Mouse (Mus musculus) kidney, postnatal 25 days (tissue): ENCODE data around the gene Kdelr3.
A peak's percentile ranks its signal among the peaks of the same experiment; 100 is the strongest.

Experiments
- DNase-seq, 2 experiments: peaks; one replicate each; pipeline ENCODE4 v3.0.0; 2021; ENCODE audit warnings: mixed read lengths in 2 of 2

Kdelr3 gene

GRCm38 (mm10) chr15:79516171-79517096 lies at the start of gene Kdelr3:
Gene Kdelr3, plus strand, starts transcription at chr15:79516411.
- DNase-seq, result peak; percentile 64 to 83

GRCm38 (mm10) chr15:79466601-79467286 lies 49.5 kb upstream of the Kdelr3 start:
- peak; percentile 82 to 90 for DNase-seq

DNA sequence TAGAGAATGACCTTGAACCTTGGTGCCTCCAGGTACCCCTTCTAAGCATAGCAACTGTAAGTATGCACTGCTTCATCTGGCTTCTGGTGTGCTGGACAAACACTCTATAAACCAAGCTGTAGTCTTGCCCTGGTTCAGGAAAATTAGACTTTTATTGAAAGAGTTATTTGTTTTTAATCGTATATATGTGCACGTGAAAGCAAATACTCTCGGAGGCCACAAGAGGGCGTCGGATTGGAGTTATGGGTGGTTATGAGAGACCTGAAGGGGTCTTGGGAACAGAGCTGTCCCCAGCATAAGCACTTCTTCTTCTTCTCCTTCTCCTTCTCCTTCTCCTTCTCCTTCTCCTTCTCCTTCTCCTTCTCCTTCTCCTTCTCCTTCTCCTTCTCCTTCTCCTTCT lies 46.6 kb upstream of the Kdelr3 start:
- DNase-seq, result no peak

GRCm38 (mm10) chr15:79470583-79470982 lies 45.6 kb upstream of the Kdelr3 start:
- DNase-seq, result peak in 1 of 2 experiments; percentile 13

DNA sequence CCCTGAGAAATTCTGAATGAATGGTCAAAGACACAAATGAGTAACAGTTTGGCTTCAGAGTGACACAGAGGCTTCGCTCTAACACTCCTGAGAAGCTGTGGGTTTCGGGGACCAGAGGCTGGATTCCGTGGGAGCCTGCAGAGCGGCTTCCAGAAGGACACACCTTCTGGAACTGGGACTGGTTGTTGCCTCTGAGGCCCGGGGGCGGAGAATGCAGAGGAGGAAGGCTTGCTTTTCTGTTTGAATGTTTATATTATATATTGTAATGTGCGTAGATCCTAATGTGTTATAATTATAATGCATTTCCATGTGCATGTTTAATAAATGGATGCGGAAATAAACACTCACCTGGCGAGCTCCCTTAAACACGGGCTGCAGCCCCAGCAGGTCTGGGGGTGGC lies 45.1 kb upstream of the Kdelr3 start:
- DNase-seq, result no peak

- no peak for DNase-seq
Measured at GRCm38 (mm10) chr15:79473042-79473441, 43.2 kb upstream of the Kdelr3 start.

- DNase-seq, result no peak
Measured at GRCm38 (mm10) chr15:79473638-79474355, 42.4 kb upstream of the Kdelr3 start.

DNA sequence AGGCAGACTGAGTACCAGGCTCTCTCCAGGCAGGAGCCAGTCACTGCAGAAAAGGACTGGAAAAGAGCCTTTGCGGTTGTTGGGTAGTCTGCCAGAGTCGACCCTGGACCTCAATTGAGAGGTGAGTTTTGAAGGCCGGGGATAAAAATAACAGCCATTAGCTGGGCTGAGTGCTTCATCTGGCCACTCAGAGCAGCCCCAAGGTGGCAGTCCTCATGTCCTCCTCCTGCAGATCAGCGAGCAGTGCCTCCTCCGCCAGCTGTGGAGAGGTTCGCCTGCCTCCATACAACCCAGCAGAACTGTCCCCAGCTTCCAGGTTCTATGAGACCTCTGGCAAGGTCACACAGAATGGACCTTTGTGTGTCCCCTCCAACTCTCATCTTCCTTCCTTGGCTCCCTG lies 39.0 kb upstream of the Kdelr3 start:
- DNase-seq, result no peak

DNA sequence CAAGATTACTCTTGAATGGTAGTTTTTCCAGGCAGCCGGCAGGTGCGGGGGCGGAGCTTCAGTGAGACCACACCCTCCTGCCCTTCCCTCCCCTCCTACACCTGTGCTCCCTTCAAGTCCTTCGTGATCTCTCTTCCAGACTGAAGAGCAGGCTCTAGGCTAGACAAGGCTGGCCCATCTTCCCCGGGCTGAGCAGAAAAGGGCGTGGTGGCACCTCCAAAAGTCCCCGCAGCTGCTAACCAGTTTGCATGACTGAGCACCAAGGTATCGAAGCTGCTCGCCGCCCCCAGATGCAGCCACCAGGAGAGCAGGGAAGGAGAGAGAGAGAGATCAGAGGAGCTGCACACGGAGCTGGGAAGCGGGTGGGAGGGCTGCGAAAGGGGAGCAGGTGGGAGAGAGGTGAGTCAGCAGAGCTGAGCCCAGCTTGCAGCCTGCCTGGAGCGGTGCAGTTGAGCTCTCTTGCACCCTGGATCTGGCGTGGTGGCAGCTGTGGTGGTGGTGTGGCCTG lies 35.0 kb upstream of the Kdelr3 start:
- DNase-seq, result peak in 1 of 2 experiments; percentile 31

DNA sequence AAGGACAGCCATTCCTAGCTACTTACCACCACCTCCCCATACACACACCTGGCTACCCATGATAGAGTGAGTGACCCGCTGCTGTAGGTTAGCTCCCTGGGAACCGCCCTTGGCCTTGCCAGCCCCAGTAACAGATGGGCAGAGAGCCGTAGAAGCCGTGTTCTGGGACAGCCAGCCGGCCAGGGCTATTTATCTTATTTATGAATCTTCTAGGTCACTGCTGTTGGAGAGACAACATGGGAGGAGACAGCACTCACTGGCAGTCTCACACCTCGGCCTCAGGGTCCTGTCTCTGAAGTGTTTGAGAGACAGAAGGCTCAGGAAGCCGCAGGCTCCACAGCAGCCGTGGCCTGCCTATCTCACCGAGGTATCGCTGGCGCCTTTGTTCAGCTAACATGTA lies 26.7 kb upstream of the Kdelr3 start:
- DNase-seq, result no peak

DNA sequence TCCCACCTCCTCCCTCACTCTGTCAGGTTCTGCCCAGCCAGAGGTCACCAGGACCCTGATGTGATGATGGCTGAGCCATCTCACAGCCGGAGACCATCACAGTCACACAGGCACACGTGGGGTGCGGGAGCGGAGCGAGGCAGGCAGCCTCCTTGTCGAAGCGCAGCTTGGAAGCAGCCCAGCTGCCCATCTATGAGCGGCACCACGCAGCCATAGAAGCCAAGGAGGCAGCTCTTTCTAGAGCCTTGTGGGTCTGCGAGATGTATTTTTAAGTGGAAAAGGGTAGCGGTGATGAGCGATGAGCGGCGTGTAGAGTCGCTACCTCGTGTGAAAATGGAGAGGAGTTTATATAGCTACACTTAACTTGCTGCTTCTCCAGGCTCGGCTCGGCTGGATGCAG lies 22.7 kb upstream of the Kdelr3 start:
- peak in 1 of 2 experiments; percentile 31 for DNase-seq

- DNase-seq, result no peak
Measured at GRCm38 (mm10) chr15:79500110-79500509, 16.1 kb upstream of the Kdelr3 start.

DNA sequence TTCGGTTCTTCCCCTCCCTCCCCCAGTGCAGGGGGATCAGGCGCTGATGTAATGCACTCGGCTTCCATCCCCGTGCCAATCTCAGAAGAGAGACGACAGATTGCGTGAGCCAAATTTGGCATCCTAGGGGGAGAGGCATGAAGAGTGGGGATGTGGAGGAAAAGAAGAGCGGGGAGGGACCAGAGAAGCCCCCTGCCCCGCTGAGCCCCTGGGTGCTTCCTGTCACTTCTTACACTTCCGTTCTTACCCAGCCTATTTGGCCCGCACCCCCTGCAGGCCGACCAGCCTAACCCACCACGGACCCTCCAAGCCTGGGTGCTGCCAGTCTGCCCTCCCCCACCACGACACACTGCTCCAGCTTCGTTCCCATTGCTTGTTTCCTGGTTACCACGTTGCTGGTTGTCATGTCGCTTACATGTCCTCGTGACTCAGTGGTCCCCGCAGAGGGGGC lies 13.3 kb upstream of the Kdelr3 start:
- DNase-seq, result no peak

DNA sequence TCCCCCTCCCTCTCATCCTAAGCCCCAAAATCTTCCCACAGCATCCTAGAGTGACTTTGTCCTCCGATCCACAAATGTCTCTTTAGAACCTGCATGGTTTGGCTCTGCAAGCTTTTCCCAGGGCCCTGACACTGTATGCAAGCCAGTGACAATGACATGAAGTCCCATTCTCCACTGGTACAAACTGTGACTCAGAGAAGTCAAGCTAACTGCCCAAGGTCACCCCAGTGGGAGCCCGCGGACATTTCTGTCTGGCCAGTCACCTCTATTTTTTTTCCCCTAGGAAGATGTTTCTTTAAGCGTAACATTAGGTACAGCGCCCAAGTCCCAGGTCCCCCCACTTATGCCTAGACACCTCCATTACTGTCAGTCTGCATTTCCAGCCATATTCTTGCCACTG lies 12.8 kb upstream of the Kdelr3 start:
- DNase-seq, result no peak

DNA sequence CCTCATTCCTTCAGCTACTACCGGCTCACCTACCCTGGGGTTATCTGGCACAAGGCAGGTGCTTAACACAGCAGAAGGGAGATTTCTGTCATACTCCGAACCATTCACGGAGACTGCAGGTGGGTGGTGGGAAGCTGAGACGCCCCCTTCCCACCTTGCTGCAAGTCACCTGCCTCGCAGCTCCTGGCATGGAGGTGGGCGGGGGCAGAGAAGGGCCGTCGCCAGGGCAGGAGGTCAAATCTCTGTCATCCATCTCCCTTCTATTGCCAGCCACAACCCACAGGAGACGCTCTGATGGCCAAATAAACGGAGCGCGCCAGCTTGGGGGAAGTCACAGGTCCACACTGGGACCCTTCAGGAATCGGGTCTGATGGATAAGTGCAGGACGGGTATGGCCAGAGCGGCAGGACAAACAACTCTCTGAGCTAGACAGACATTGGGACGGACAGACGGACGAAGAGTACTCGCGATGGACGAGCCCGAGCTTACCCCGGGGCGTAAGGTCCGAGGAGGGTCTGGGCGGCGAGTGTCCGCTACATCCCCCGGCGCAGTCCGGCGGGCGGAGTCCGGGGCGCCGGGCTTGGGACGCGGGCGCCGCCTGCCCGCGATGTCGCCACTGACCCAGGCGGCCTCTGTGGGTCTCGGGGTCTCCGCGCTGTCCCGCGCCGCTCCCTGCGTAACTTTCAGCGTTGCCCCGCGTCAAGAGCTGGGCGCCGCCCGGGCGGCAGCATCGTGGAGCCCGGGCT lies 11.3 kb upstream of the Kdelr3 start, which contains the start of gene Kcnj4:
Gene Kcnj4 (minus strand): TSS at position 535 of the 746 bp plus-strand sequence.
- no peak for DNase-seq

GRCm38 (mm10) chr15:79505616-79506283 lies 10.5 kb upstream of the Kdelr3 start:
- peak; percentile 80 to 81 for DNase-seq

DNA sequence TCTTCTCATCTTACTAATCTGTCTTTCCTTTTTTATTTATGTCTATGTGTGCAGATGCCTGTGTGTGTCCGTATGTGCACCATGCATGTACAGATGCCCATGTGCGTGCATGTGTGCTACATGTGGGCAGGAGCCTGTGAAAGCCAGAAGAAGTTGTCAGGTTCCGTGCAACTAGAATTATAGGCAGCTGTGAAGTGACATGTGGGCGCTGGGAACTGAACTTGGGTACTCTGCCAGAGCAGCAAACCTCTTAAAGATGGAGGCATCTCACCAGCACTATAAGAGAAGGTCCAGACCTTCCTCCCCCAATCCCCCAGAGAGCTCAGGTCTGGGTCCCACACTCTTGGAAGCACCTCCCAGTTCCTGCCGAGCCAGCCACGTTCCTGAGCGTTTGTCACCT lies 9.8 kb upstream of the Kdelr3 start:
- no peak for DNase-seq

- peak; percentile 61 to 87 for DNase-seq
Measured at GRCm38 (mm10) chr15:79507055-79507828, 9.0 kb upstream of the Kdelr3 start.

DNA sequence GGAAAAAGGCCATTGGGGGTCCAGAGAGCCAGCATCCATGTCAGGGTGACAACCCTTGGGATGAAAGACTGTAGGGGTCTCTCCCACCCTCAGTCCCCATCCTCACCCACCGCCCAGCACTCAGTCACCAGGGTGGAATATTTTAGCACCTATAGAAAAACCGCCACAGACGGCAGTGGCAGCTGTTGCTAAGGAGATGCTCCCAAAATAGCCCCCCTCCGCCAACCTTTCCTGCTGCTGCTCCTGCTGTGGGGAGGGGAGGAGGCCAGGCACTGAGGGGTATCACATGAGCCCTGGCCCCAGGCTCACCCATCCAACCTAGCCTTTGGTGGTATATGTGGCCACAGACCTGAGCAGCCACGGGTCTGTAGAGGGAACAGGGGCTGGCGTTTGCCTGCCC lies 6.2 kb upstream of the Kdelr3 start:
- no peak for DNase-seq

DNA sequence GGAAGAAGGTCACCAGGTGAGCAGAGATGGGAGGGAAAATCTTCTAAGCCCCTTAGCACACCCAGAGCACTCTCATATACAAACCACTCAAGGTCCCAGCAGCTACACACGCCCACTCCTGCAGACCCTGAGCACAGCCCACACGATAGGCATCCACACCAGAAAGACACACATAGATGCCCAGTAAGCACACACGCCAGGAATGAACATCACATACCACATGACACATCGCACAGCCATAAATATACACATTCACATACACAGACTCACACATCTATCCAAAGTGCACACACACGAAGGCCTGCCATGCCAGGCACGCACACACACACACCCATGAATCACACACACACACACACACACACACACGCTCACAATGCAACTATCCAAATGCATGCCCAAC lies 5.8 kb upstream of the Kdelr3 start:
- no peak for DNase-seq
